Mouse (Mus musculus): Measurements from ENCODE around the gene Epn1.

The Epn1 gene

GRCm38 (mm10) chr7:5092381-5092780, 12.3 kb downstream of the Epn1 start:
- DNase-seq (ENCODE audit: low read depth, low spot score): no peak

DNA sequence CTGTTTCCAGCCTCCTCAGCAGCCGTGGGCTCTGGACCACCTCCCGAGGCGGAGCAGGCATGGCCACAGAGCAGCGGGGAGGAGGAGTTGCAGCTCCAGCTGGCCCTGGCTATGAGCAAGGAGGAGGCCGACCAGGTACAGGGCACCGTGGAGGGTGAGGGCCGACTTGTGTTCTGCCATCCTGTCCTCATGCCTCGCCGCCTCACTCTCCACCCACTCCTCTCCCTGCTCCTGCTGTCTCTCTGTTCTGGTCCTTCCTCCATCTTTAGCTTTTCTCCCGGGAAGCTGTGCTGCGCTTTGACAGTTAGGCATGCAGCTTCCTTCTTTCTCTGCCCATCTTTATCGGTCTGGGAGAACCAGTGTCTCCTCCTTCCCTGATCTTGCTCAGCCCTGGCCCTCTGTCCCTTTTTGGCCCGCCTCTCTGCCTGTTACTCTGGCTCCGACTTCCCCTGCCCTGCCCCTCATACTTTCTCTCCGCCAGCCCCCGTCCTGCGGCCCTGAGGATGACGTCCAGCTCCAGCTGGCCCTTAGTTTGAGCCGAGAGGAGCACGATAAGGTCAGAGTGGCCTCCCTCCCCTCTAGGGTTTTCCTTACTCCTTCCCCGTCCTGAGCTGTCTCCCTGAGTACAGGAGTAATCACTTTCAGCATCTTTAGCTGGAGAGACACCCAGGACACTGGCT, 12.9 kb downstream of the Epn1 start:
- DNase-seq (ENCODE audit: low read depth, low spot score): no peak

DNA sequence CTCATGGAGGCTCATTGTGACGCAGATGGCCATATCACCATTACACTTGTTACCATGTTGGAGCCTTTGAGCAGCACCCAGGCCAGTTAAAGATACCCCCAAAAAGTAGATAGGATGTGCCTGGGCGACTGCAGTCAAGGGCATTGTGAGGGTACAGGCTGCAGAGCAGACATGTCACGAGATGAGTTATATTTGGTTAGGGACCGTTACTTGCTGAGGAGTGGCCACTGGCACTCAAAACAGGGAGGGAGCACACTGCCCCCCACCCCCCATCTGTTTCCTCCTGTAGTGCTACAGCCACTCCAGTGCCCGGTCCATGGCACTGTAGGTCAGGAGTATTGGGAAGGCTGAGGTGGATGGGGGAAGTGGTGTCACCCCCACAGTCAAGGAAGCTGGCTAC, 18.7 kb downstream of the Epn1 start:
- DNase-seq (ENCODE audit: low read depth, low spot score): no peak

GRCm38 (mm10) chr7:5099796-5100195, 19.8 kb downstream of the Epn1 start:
- DNase-seq (ENCODE audit: low read depth, low spot score): no peak

DNA sequence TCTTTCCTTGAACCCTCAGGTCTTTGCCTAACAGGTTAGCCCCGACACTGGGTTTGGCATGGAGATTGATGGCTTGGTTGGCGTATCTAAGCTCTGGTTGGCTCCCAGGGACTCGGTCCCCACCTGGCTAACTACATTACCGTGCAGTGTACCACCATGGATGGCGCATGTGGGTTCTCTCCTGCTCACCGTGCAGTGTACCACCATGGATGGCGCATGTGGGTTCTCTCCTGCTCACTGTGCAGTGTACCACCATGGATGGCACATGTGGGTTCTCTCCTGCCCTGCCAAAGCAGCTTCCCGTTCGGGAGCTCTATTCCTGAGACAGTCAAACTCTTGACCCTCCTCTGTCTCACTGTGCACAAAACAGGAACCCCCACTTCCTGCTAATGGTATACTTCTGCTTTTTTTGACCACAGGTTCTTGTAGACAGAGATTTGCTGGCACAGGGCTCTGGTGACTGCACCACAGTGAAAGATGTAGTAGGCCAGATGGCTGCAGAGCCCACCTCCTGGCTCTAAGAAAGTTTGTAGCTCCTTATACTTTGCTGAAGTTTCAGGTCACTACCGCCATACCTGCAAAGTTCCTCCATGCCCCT, 21.1 kb downstream of the Epn1 start:
- no peak for DNase-seq (ENCODE audit: low read depth, low spot score)

DNA sequence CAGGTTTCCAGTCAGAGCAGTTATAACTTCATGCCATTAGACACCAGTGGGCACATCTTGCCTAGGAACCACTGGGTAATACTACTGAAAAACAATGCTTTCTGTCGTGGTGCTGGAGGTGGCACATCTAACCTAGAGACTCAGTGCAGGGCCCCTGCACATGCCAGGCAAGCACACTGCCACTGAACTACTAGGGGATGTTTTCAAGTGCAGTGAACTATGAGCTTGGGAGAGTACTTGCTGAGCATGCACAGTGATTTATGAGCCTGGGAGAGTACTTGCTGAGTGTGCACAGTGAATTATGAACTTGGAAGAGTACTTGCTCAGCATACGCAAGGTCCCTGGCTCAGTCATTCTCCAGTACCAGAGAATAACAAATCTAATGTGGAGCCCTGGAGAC, 22.5 kb downstream of the Epn1 start:
- no peak for DNase-seq (ENCODE audit: low read depth, low spot score)

GRCm38 (mm10) chr7:5108272-5108671, 28.2 kb downstream of the Epn1 start:
- DNase-seq (ENCODE audit: low read depth, low spot score): no peak

GRCm38 (mm10) chr7:5109301-5109700, 29.3 kb downstream of the Epn1 start:
- DNase-seq (ENCODE audit: low read depth, low spot score): no peak

DNA sequence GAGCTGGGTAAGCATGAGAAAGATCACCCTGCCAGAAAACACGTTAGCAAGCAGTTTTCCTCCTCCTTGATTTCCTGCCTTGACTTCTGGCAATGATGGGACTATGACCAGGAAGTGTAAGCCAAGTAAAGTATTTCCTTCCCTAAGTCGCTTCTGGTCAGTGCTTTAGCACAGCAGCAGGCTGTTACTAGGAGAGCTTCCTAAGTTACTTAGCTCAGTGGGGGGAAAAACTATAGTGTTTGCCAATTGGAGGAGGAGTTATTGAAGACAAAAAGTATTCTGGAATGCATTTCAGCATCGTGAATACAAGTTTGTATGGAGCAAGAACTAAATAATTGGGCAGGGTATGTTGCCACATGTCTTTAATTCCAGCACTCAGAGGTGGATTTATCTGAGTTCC, 32.7 kb downstream of the Epn1 start:
- no peak for DNase-seq (ENCODE audit: low read depth, low spot score)

GRCm38 (mm10) chr7:5116850-5117249, 36.8 kb downstream of the Epn1 start, which contains the start of gene Rfpl4:
Gene Rfpl4, minus strand, starts transcription at chr7:5116950.
- DNase-seq (ENCODE audit: low read depth, low spot score): no peak

DNA sequence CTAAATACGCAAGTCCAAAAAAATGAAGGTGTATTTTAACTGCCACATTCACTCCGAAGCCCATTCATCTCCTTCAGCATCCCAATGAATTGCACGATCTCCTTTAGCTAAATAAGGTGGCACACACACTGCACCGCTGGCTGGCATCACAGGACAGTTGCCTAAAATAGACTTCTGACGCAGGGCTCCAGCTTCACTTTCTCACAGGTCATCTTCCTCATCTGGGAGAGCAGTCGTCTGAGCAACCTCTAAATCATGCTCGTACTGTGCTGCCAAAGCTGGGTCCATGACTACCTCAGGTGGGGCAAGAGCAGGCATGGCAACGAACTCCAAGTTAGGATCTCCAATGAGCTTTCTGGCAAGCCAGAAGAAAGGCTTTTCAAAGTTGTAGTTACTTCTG, 45.0 kb downstream of the Epn1 start:
- no peak for DNase-seq (ENCODE audit: low read depth, low spot score)

DNA sequence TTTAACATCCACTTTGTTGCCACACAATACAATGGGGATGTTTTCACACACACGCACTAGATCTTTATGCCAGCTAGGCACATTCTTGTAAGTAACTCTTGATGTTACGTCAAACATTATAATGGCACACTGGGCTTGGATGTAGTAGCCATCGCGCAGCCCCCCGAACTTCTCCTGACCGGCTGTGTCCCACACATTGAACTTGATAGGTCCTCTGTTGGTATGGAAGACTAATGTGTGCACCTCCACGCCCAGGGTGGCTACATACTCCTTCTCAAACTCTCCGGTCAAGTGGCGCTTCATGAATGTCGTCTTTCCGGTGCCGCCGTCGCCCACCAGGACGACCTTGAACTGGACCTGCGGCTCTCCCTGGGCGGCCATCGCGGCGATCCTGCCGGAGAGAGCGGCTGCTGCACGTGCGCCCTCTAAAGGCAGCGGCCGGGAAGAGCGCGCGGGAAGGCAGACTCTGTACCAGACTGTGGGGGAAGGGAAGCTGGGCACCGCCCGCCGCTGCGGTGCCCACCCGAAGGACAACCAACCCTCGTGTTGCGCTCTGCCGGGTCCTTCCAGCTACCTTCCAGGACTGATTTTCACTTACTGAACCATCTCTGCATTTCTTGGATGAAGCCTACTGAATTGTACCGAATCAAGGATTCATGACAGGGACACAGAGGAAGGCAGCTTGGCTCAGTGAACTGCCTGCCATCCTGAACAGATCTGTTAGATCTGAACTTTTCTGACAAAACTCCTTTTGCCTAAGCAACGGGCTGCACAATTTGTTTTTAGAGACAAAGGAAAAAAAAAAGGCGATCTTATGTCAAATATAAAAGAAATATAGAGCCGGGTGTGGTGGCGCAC, 45.7 kb downstream of the Epn1 start, which contains the start of gene Rasl2-9:
Rasl2-9 (minus strand) TSS at position 402 of the 858 bp plus-strand sequence.
- peak; percentile 30 for DNase-seq (ENCODE audit: low read depth, low spot score)
